Mouse (Mus musculus): ENCODE results near the gene Aen.

Aen gene

GRCm38 (mm10) chr7:78895653-78896333 is at the start of gene Aen:
Gene Aen, plus strand, starts transcription at chr7:78895854.
- peak; percentile 89 to 93 for DNase-seq (ENCODE audit: low spot score in 2 of 2)

GRCm38 (mm10) chr7:78846066-78846716 is 49.5 kb upstream of the Aen start:
- no peak for DNase-seq (ENCODE audit: low spot score in 2 of 2)

DNA sequence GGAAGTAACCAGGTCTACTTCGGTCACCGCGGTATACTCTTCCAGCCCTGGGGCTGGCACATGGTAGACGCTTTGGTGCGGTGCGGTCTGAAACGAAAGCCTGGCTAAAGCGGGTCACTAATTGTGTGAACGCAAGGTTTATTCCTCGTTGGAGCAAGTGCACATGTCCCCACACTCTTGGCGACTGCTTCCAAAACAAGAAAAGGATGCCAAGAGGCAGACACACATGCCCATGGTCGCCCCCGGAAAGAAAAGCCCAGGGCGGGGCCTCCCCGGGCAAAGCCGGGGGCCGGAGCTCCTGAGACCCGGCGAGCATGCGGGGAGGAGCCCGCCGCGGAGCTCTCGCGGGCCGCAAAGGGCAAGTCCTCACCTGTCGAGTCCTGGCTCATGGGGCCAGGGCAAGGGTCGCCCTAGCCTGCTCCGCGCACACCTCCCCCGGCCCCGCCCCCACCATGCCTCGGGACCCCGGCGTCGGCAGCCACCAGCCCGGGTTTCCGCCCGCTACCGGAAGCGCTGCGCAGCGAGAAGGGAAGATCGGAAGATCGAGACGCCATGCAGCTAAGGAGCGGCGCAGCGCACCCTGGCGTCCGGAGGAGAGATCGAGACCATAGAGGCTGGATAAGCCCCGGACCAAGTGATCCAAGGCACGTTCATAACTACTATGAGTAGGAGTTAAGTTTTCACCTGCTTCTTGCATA is 48.8 kb upstream of the Aen start, which contains the start of gene Det1:
Det1 (minus strand) TSS at position 527 of the 698 bp plus-strand sequence.
- peak; percentile 83 to 85 for DNase-seq (ENCODE audit: low spot score in 2 of 2)

DNA sequence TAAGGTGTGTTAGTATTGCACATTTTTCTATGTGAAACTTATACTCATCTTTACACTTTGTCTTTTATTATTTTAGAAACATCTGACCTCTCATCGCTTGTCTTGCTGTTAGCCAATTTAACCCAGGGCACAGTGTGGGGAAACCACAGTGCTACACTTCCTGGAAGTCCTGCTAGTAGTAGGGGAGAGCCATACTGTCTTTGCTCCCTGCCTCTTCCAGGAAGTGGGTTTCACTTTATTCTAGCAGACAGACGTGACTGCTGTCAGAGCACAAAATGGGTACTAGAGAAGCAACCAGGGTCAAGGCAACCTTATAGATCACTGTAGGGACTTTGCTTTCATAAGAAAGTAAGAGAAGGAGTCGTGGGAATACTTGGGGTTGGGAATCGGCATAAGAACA is 41.6 kb upstream of the Aen start:
- DNase-seq (ENCODE audit: low spot score in 2 of 2) = no peak

DNA sequence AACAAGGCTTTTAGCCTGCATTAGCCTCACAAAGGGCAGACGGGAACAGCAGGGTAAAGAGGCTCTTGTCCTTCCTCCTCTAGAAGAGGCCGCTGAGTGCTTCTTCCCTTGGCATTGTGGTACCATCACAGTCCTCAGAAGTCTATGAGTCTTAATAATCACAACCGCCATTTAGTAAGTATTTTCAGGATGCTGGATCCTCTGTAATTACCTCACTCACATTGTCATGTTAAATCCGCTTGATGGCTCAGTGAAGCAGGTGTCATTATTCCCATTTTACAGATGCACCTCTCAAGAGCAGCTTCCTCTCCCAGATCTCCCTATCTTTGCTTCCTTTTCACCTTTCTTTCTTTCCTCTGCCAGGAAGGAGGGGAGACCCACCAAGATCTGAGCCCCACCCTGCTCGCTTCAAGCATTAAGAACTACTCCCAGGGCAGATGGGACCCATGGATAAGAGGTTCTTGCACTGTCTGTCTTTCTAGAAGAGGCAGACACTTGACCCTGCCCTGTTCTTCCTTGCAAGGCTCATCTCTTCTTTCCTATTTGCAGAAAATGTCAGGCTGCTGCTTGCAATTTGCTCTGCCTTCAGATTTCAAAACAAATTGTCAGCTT is 40.5 kb upstream of the Aen start:
- no peak for DNase-seq (ENCODE audit: low spot score in 2 of 2)

- DNase-seq (ENCODE audit: low spot score in 2 of 2) = no peak
These were observed 31.7 kb upstream of the Aen start for GRCm38 (mm10) chr7:78863796-78864445.

GRCm38 (mm10) chr7:78864446-78864802 is 31.2 kb upstream of the Aen start:
- no peak for DNase-seq (ENCODE audit: low spot score in 2 of 2)

GRCm38 (mm10) chr7:78865212-78865949 is 30.3 kb upstream of the Aen start:
- DNase-seq (ENCODE audit: low spot score in 2 of 2) = no peak

DNA sequence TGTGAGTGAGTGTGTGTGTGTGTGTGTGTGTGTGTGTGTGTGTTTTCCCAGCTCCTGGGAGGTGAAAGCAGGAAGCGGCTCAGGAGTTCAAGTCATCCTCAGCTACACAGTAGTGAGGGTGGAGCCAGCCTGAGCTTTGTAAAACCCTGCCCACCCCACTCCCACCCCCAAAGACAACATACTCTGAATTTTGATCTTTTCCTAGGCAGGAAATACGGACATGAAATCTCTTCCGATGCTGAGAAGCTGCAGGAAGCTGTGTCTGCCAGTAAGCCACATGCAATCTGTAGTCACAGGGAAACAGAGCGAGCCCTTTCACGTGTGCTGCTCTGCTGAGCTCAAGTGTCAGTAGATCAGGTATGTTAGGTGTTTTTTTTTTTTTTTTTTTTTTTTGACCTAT is 26.9 kb upstream of the Aen start:
- no peak for DNase-seq (ENCODE audit: low spot score in 2 of 2)

DNA sequence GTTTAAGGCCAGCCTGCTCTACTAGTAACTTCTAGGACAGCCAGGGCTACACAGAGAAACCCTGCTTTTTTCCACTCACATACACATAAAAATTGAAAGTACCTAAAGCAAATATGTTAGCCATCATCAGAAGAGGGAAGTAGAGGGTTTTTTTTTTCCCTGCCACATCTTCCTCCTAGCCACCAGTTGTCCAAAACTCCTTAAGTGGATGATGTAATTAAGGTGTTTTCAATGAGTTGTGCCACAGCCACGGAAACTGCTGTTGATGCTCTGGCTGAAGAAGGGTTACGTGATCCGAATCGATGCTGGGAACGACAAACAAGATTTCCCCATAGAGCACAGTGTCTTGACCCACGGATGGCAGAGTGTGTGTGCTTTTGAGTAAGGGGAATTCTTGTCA is 23.3 kb upstream of the Aen start:
- no peak for DNase-seq (ENCODE audit: low spot score in 2 of 2)

DNA sequence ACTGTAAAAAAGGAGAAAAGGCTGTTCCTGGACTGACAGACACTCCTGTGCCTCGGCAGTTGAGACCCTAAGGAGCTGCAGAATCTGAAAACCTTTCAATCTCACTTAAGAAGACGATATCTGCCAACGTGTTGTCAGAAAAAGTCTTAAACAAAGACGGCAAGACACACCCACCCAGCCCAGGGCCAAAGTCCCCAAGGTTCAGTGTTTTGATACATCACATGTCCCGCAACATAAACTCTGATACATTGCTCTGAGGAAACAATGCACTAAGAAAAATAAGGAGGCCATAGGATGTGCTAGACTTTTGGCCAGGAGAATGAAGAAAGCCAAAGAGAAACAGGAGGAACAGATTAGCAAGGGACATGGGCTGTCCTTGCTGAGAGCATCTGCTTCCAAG is 22.8 kb upstream of the Aen start:
- no peak for DNase-seq (ENCODE audit: low spot score in 2 of 2)

GRCm38 (mm10) chr7:78881607-78882468 is 13.8 kb upstream of the Aen start:
- no peak for DNase-seq (ENCODE audit: low spot score in 2 of 2)

- peak in 1 of 2 experiments; percentile 25 for DNase-seq (ENCODE audit: low spot score in 2 of 2)
These were observed 13.2 kb upstream of the Aen start for GRCm38 (mm10) chr7:78882469-78882837.

- no peak for DNase-seq (ENCODE audit: low spot score in 2 of 2)
These were observed 12.5 kb upstream of the Aen start for GRCm38 (mm10) chr7:78883016-78883725.

GRCm38 (mm10) chr7:78883726-78884060 is 12.0 kb upstream of the Aen start:
- DNase-seq (ENCODE audit: low spot score in 2 of 2) = no peak

GRCm38 (mm10) chr7:78884139-78884538 is 11.5 kb upstream of the Aen start:
- DNase-seq (ENCODE audit: low spot score in 2 of 2) = no peak

DNA sequence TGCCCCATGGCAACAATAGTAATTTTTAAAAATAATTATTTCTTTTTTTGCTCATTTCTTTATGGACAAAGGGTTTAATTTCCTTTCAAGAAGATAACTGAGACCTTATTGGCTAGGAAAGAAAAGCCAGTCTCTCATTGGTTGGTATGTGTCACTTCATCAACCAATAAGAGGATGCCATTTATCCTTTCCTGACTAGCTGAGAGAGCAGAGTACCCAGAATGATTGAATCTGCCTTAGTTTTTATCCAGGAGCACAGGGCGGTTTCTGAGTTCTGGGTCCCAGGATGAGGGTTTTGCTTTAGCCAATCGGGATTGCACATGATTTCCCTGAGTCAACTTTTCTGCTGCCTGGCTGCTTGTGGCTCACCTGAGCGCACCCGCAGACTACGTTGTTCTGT is 10.2 kb upstream of the Aen start:
- DNase-seq (ENCODE audit: low spot score in 2 of 2) = no peak

- DNase-seq (ENCODE audit: low spot score in 2 of 2) = no peak
These were observed 9.2 kb upstream of the Aen start for GRCm38 (mm10) chr7:78886496-78886895.

DNA sequence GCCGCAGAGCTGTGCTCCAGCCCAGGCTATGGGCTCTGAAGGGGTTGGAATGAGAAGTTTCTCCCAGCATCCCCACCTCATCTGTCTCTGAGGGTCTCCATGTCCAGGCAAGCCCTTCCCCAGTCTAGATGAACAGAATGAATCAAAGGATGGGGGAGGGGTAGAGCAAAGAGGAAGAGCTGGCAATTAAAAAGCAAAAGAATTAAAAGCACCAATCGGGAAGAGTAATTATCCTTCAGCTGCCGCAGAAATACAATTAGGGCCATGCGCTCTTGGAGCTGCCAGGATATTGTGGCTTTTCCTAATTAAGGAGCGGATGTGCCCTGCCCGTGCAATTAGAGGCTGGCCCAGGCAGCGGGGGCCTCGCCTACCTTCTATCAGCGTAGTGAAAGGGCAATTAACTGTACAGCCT is 8.2 kb upstream of the Aen start:
- no peak for DNase-seq (ENCODE audit: low spot score in 2 of 2)

DNA sequence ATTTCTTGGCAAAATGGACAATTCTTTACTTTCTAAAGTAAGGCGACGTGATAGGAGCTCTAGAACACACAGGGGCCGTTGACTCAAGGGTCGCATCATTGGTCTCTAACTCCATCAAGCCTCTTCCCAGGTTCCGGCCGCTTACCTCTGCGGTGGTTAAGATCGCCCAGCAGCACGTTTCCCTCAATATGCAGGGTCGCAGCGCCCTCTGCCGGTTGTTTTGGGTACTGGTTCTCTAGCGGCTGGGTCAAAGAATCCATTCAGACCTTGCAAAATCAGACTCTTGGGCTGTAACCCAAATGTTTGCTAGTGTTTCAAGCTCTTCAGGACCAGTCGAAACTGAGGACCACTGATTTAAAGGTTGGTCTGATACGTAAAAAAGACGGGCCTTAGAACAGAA is 5.0 kb upstream of the Aen start:
- peak; percentile 85 to 87 for DNase-seq (ENCODE audit: low spot score in 2 of 2)
